Mouse (Mus musculus): ENCODE results near the gene Pik3r3. TPM values are rescaled to one million over a fixed set of nuclear protein-coding genes. Genes with fewer than 3 reads are reported as not detected.

Pik3r3 gene
- polyA plus RNA-seq, 1 experiment = 34.6 TPM

DNA sequence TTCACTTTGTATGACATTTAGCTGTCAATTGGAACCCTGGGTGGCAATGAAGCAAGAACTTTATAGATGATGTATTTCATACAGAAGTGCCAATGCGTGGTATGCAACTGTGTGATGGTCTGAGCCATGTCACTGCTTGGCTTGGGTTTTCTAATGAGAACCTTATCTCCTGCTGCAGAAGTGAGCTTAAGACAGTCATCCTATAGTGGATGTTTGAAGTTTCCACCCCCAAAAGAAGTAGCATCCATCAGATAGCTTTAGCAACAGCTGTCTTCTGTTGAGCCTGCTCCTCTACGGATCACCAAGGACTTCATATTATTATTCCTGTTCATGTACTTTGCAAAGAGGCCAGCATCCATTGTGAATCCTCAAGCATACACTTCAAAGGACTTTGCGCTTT is 28.6 kb downstream of the Pik3r3 start:
- no peak for TF ChIP-seq CTCF (IDR thresholded peaks at IDR 0.05; ENCODE audit: extremely low read depth, insufficient read depth, low read length)
- TF ChIP-seq POLR2A (IDR thresholded peaks at IDR 0.05; ENCODE audit: extremely low read depth, insufficient read depth, low read length) = no peak
- Histone ChIP-seq H3K4me3 (ENCODE audit: insufficient read depth, low read length) (no peak overlapping the region), H3K27ac (ENCODE audit: insufficient read depth, low read length) (no peak overlapping the region), H3K4me1 (ENCODE audit: control insufficient read depth, insufficient read depth, low read length) (no peaks in the 10 kb centered on the region)

DNA sequence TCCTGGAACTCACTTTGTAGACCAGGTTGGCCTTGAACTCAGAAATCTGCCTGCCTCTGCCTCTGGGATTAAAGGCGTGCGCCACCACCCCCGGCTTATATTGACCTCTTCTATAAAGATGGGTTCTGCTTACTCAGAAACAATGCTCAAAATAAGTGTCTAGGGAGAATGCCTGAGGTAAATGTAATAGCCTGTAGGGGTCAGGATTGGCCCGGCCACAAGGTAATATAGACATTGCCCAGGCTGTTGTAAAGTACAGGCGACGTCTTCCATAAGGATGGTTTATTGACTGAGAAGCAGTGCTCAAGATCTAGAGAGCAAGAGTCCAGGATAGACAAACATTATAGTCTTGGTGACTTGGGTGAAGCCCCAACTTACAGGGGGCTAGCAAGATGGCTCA is 46.8 kb downstream of the Pik3r3 start:
- no peak overlapping the region for H3K4me3 ChIP-seq (ENCODE audit: insufficient read depth, low read length)
- H3K27ac ChIP-seq (ENCODE audit: insufficient read depth, low read length) = no peak overlapping the region
- no peaks in the 10 kb centered on the region for H3K4me1 ChIP-seq (ENCODE audit: control insufficient read depth, insufficient read depth, low read length)
- TF ChIP-seq CTCF (IDR thresholded peaks at IDR 0.05; ENCODE audit: extremely low read depth, insufficient read depth, low read length) = no peak

DNA sequence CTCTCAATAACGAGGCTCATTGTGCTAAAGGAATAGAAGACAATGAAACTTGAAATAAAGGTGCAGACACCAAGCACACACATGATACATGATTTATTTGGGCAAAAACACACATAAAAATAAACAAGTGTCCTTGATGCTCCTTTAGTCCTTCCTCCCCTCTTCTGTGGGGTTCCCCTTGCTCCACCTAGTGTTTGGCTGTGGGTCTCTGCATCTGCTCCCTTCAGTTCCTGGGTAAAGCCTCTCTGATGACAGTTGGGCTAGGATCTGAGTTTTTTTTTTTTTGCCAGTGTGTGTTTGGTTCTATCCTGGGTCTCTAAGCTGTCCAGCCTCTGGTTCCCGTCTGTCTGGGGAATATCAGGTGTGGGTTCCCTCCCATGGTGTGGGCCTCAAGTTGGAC is 60.8 kb downstream of the Pik3r3 start:
- TF ChIP-seq POLR2A (IDR thresholded peaks at IDR 0.05; ENCODE audit: extremely low read depth, insufficient read depth, low read length) (no peak), CTCF (IDR thresholded peaks at IDR 0.05; ENCODE audit: extremely low read depth, insufficient read depth, low read length) (peak; percentile 47)
- H3K27ac ChIP-seq (ENCODE audit: insufficient read depth, low read length) = no peak overlapping the region
- H3K4me3 ChIP-seq (ENCODE audit: insufficient read depth, low read length) = no peak overlapping the region
- no peaks in the 10 kb centered on the region for H3K4me1 ChIP-seq (ENCODE audit: control insufficient read depth, insufficient read depth, low read length)

DNA sequence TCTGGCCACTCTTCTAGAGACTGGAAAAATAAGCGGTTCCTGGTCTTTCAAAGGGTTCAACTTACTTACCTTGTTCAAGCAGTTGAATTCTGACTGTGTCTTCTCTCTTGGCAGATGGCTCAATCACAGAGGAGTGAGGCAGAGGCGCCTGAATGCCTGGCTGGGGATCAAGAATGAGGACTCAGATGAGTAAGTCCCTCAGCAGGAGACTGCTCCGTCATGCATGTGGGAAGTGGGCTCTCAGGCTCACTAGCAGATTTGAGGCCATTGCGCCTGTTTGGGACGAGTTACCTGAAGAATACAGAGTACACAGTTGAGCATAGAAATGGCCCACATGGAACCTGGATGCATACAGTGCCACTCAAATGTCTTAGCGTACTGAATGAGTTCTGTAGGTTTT is 70.1 kb downstream of the Pik3r3 start:
- TF ChIP-seq POLR2A (IDR thresholded peaks at IDR 0.05; ENCODE audit: extremely low read depth, insufficient read depth, low read length) (no peak), CTCF (IDR thresholded peaks at IDR 0.05; ENCODE audit: extremely low read depth, insufficient read depth, low read length) (no peak)
- no peaks in the 10 kb centered on the region for H3K4me1 ChIP-seq (ENCODE audit: control insufficient read depth, insufficient read depth, low read length)
- no peak overlapping the region for H3K4me3 ChIP-seq (ENCODE audit: insufficient read depth, low read length)
- H3K27ac ChIP-seq (ENCODE audit: insufficient read depth, low read length) = no peak overlapping the region

DNA sequence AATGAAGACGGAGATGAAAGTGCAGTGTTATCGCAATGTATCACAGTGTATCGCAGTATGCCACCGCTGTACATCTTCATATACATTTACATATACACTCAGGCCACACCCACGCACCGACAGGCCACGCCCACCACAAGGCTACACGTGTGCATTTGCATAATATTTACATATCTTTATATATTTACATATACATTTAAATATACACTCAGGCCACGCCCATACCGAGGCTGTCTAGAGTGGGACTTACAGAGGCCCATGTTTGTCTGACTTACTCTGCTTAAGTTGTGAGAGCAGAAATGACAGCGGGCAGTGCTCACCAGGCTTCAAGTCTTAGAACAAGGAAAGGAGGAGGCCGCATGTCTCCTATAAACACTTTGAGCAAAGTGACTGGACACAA is 71.9 kb downstream of the Pik3r3 start:
- TF ChIP-seq CTCF (IDR thresholded peaks at IDR 0.05; ENCODE audit: extremely low read depth, insufficient read depth, low read length) (no peak), POLR2A (IDR thresholded peaks at IDR 0.05; ENCODE audit: extremely low read depth, insufficient read depth, low read length) (no peak)
- no peaks in the 10 kb centered on the region for H3K4me1 ChIP-seq (ENCODE audit: control insufficient read depth, insufficient read depth, low read length)
- H3K27ac ChIP-seq (ENCODE audit: insufficient read depth, low read length) = no peak overlapping the region
- H3K4me3 ChIP-seq (ENCODE audit: insufficient read depth, low read length) = no peak overlapping the region

DNA sequence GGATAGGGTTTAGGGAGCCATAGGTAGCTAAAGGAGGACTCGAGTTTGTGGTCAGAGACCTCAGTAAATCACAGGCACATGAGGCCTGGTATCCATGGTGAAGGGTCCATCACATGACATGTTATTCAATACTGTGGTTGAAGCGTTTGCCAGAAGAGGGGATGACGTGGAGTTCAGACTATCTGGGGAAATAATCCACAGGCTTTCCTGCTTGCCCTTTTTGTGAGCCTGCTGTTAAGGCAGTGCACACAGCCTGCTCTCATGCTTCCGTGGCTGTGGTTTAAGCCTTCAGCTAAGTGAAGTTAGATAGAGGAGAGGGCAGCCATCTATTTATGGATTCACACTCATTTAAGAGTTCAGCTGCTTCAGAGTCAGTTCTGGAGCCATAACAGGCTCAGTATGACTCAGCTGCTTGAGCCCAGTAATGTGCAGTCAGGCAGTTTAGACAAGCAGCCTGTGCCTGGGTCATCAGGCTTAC is 79.5 kb downstream of the Pik3r3 start:
- H3K4me1 ChIP-seq (ENCODE audit: control insufficient read depth, insufficient read depth, low read length) = peaks cover 3% of the 10 kb centered on the region; the same call in 1 of the 2 replicates
- no peak overlapping the region for H3K27ac ChIP-seq (ENCODE audit: insufficient read depth, low read length)
- TF ChIP-seq POLR2A (IDR thresholded peaks at IDR 0.05; ENCODE audit: extremely low read depth, insufficient read depth, low read length) (no peak), CTCF (IDR thresholded peaks at IDR 0.05; ENCODE audit: extremely low read depth, insufficient read depth, low read length) (no peak)
- no peak overlapping the region for H3K4me3 ChIP-seq (ENCODE audit: insufficient read depth, low read length)

DNA sequence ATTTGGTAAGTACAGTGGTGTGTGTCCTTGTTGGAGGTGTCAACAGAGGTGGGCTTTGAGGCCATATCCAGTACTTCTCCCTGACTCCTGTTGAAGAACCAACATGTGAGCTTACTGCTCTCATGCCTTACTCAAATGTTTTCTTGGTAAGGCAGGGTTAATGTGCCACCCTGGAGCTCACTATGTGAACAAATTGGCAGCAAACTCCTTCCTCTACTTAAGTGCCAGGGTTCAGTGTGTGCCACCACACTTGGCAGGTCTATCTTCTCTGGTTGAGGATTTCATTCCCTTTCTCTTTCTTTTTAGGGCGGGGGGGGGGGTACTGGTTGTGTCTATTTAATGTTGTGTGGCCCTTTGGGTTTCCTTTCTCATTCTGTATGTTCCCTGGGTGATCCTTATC is 83.1 kb downstream of the Pik3r3 start:
- Histone ChIP-seq H3K27ac (ENCODE audit: insufficient read depth, low read length) (no peak overlapping the region), H3K4me3 (ENCODE audit: insufficient read depth, low read length) (no peak overlapping the region), H3K4me1 (ENCODE audit: control insufficient read depth, insufficient read depth, low read length) (peaks cover 3% of the 10 kb centered on the region; the same call in 1 of the 2 replicates)
- TF ChIP-seq POLR2A (IDR thresholded peaks at IDR 0.05; ENCODE audit: extremely low read depth, insufficient read depth, low read length) (no peak), CTCF (IDR thresholded peaks at IDR 0.05; ENCODE audit: extremely low read depth, insufficient read depth, low read length) (no peak)

DNA sequence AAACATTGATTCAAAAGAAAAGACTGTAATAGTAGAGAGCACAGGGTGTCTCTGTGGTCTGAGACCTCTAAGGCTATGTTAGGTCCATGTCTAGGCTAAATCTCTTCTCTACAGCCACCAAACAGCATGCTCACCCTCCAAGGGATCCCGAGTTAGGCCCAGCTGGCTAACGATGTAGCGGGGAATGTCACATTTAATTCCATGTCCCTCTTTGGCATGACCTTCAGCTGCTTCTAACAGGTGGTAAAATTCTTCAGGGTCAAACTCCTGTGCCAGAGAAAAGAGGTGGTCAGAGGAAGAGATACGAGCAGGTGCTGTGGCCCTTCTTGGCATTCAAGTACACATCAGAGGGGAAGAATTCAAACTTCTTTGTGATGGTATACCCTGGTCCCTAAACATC is 96.2 kb downstream of the Pik3r3 start:
- Histone ChIP-seq H3K4me3 (ENCODE audit: insufficient read depth, low read length) (no peak overlapping the region), H3K27ac (ENCODE audit: insufficient read depth, low read length) (no peak overlapping the region), H3K4me1 (ENCODE audit: control insufficient read depth, insufficient read depth, low read length) (no peaks in the 10 kb centered on the region)
- TF ChIP-seq POLR2A (IDR thresholded peaks at IDR 0.05; ENCODE audit: extremely low read depth, insufficient read depth, low read length) (no peak), CTCF (IDR thresholded peaks at IDR 0.05; ENCODE audit: extremely low read depth, insufficient read depth, low read length) (no peak)

DNA sequence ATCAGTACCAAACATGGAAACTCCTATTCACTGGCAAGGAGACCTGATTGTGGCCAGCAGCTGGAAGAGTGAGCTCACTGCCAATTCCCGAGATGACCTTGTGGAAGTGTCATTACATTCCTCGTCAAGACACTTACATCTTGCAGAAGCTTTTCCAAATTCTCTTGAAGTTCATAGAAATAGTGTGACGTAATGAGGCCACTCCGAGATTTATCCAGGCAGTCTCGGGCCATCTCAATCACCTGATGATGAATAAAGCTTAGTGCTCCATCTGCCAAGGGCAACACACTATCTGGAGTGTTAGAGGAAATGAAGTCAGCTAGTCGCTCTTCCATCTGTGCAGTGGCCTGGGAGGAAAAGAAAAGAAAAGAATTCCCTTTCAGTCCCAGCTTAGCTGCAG is 100.7 kb downstream of the Pik3r3 start:
- no peaks in the 10 kb centered on the region for H3K4me1 ChIP-seq (ENCODE audit: control insufficient read depth, insufficient read depth, low read length)
- no peak overlapping the region for H3K27ac ChIP-seq (ENCODE audit: insufficient read depth, low read length)
- TF ChIP-seq CTCF (IDR thresholded peaks at IDR 0.05; ENCODE audit: extremely low read depth, insufficient read depth, low read length) (no peak), POLR2A (IDR thresholded peaks at IDR 0.05; ENCODE audit: extremely low read depth, insufficient read depth, low read length) (no peak)
- no peak overlapping the region for H3K4me3 ChIP-seq (ENCODE audit: insufficient read depth, low read length)

DNA sequence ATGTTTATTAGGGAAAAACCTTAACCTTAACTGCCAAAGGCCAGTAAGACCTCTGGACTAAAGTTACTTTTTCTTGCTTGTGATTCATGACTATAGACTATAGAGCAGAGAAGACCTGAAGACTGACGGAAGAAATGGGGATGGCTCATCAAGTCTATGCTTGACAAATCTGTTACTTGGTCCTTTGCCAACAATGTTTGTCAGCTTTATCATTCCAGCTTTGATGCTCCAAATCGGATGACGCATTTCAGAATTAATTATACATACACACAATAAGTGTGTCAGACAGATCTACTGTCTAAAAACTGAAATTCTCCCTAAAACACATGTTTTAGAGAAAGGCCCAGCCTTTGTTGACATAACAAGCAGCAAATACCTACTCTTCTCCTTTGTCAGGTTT is 107.8 kb downstream of the Pik3r3 start:
- H3K4me3 ChIP-seq (ENCODE audit: insufficient read depth, low read length) = no peak overlapping the region
- TF ChIP-seq POLR2A (IDR thresholded peaks at IDR 0.05; ENCODE audit: extremely low read depth, insufficient read depth, low read length) = no peak

DNA sequence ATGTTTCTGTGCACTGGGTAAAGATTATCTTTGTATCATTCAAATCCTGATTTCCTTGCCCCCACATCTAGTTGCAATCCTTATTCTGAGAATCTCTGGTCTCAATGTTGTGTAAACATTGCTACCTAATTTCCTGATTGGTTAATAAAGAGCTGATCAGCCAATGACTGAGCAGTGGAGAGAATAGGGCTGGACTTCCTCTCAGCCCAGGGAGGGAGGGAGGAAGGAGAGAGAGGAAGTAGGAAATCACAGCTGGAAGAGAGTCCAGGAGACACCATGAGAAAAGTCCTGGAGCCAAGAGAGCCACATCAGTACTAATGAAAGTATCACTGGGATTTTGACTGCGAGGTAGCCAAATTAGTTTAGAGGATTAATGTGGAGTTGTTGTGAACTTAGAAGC is 114.9 kb downstream of the Pik3r3 start:
- Histone ChIP-seq H3K27ac (ENCODE audit: insufficient read depth, low read length) (no peak overlapping the region), H3K4me3 (ENCODE audit: insufficient read depth, low read length) (no peak overlapping the region), H3K4me1 (ENCODE audit: control insufficient read depth, insufficient read depth, low read length) (no peaks in the 10 kb centered on the region)
- TF ChIP-seq POLR2A (IDR thresholded peaks at IDR 0.05; ENCODE audit: extremely low read depth, insufficient read depth, low read length) = no peak
- no peak for TF ChIP-seq CTCF (IDR thresholded peaks at IDR 0.05; ENCODE audit: extremely low read depth, insufficient read depth, low read length)

More for the DNA sequence above, 107.8 kb downstream of the Pik3r3 start:
- Histone ChIP-seq H3K4me1 (ENCODE audit: control insufficient read depth, insufficient read depth, low read length) (no peaks in the 10 kb centered on the region), H3K27ac (ENCODE audit: insufficient read depth, low read length) (no peak overlapping the region)

All from cortical plate, adult 2 months (tissue).